Mouse (Mus musculus): ENCODE results near the gene Pcdh15.

Pcdh15 gene

DNA sequence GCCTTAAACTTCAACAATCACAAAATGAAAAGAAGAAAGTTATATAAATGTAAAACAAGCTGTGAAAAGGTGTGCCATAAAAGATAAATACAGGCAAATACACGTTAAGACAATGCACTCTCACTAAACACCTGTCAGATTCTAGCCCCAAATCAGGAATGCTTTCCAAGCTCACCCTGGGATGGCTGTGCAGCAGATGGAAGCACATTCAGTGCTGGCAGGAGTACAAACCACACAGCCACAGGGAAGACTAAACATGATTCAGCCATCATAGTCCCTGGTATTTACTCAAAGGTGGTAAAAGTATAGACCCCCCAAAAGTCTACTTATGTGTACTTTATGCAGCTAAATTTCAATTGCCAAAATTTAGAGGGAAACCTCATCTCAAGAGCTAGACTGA is 909.7 kb downstream of the Pcdh15 start:
- DNase-seq, result no peak

DNA sequence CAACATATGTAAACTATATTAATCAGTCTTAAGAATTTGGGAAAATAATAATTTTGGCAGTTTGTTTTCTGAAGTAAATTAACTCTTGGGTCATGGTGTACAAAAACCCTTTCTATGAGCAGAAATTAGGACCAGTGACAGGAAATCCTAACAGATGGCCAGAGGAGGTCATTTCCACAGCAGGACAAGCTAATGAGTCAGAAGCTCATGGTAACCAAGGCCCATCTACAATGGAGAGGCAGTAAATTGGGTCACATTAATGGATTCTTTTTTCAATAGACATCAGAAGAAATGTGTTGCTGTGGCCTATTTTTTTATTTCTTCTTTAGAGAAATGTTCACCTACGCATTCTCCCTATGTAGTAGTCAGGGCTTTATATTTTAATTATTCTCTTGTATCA is 923.9 kb downstream of the Pcdh15 start:
- DNase-seq, result no peak

- DNase-seq, result no peak
These were observed 953.9 kb downstream of the Pcdh15 start for GRCm38 (mm10) chr10:74053059-74053458.

- no peak for DNase-seq
These were observed 987.5 kb downstream of the Pcdh15 start for GRCm38 (mm10) chr10:74086653-74087052.

- DNase-seq, result no peak
These were observed 999.2 kb downstream of the Pcdh15 start for GRCm38 (mm10) chr10:74098296-74098695.

- no peak for DNase-seq
These were observed 1015.0 kb downstream of the Pcdh15 start for GRCm38 (mm10) chr10:74114107-74114506.

- no peak for DNase-seq
These were observed 1017.7 kb downstream of the Pcdh15 start for GRCm38 (mm10) chr10:74116817-74117216.

DNA sequence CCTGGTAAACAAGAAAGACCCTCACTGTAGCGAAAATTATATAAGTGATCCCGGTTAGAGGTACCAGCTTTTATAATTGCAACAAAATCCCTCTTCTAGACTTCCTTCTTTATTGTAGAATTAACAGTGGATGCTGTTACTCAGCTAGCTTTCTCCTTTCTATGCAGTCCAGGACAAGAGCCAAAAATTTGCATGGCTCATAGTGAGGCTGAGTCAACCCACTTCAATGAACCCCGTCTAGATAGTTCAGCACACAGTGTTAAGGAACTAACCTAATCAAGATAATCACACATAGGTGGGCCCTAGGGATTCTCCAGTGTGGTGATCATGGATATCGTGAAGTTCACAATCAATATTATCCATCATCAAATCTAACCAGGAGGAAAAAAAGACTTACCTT is 1024.3 kb downstream of the Pcdh15 start:
- no peak for DNase-seq

DNA sequence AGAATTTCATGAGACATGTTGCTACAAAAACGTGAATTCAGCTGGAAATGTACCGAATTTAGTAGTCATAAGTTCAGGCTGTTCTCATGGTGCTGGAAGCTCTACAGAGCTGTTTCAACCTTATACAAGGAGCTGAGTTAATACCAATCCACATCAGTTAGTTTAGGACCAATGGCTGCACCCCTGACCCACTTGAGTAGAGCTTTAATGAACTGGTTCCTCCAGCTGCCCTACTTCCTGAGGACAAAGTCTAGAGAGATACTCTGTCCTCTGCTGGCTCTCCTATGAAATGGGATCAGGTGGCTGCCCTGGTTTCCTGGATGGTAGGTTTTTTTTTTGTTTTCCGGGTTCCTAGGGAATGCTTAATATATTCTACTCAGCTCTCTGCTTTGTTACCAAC is 1030.0 kb downstream of the Pcdh15 start:
- DNase-seq, result no peak

- DNase-seq, result no peak
These were observed 1030.5 kb downstream of the Pcdh15 start for GRCm38 (mm10) chr10:74129665-74130064.

DNA sequence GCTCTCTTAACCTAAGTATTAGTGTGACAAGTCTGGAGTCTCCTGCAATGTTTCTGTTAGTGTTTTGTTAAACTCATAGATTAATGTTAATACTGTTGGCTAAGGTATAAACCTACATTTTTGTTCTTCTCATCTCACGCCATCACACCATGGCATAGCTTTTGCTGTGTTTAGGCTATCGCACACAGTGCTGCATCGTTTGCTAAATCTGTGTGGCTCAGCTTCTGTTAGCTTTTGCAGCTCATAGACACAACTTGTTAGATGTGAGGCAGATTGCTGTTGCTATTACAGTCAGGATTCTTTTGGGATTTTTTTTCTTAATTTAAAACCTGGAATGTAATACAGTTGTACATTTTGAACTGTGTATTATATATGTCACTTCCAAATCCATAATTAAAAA is 1031.7 kb downstream of the Pcdh15 start:
- no peak for DNase-seq

DNA sequence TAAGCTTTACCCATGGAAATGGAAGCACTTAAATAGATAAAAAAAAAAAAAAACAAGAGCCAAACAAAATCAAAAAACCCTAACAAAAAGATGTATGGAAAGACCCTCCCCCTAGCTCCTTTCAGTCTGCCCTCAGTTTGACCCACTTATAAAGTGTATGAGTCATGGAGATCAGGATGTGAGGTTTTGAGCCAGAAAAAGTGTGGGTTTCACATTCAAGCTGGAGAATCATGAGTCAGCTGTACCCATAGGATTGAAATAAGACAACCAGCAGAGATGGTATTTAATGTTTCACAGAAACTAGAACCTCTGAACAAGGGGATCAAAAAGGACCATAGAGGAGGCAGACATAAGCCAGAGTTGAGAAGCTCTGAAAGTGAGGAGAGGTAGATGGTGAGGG is 1048.8 kb downstream of the Pcdh15 start:
- no peak for DNase-seq

DNA sequence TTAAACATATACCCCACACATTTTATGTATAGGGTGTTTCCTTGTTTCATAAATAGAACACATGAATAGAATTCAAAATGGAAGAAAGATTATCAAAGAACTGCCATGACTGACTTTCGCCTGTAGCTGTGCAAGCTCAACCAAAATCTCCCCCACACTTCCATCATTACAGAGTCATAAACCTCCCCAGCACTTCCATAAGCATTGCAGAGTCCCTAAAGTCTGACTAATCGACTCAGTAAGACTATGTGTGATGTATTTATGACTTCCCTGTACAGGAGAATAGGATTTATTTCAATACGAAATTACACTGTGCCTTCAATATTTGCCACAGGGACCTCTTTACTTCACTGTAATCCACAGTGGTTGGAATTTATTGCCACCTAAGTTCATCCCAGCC is 1082.8 kb downstream of the Pcdh15 start:
- no peak for DNase-seq

GRCm38 (mm10) chr10:74203650-74204049 is 1104.5 kb downstream of the Pcdh15 start:
- DNase-seq, result no peak

- DNase-seq, result no peak
These were observed 1118.1 kb downstream of the Pcdh15 start for GRCm38 (mm10) chr10:74217268-74217667.

DNA sequence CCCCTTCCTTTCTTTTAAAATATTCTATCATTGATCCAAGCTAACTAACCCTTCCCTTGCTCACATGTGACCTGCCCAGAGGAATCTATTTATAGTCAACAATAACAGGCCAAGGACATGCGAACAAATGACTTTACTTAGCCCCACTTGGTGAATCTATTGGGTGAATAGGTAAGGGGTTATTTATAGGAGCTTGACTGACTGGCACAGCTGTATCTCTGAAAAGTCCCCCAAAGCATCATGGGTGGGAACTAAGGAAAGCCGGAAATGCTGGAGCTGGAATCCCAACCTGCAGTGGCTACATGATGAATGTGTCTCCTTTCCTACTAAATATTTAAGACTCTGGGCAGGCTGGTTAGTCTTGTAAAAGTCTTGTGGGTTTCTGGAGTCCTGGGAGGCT is 1121.3 kb downstream of the Pcdh15 start:
- DNase-seq, result no peak

DNA sequence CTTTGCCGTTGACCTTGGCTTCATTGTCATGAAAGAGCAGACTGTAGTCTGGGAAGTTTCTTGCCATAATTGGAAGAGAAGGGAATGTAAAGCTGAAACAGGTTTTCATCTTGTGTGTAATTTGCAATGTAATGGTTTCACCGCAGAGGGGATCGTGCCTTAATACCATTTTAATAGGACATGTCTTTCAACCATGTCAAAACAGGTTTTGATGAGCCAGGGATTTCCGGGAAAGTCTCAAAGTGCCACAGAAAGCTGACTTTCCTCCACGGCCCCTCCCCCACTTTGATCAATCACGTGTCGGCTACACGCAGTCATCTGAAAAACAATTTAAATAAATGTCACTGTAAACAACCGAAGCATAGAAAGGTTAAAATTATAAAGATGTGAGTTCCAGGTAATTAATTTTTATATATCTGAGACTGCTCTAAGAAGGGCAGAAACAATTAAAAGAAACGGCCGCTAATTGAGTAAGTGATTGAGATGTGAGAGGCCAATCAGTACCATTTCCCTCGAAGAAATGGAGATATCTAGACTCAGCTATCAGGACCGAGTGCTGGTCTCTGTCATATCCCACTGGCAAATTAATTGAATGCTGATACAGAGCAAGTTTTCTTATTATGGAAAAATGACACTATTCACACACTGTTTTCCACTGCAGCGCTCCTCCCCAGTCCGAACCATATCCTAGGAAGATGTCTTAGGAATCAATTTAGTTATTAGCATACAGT is 1158.7 kb downstream of the Pcdh15 start:
- no peak for DNase-seq

- DNase-seq, result no peak
These were observed 1159.5 kb downstream of the Pcdh15 start for GRCm38 (mm10) chr10:74258639-74259038.

DNA sequence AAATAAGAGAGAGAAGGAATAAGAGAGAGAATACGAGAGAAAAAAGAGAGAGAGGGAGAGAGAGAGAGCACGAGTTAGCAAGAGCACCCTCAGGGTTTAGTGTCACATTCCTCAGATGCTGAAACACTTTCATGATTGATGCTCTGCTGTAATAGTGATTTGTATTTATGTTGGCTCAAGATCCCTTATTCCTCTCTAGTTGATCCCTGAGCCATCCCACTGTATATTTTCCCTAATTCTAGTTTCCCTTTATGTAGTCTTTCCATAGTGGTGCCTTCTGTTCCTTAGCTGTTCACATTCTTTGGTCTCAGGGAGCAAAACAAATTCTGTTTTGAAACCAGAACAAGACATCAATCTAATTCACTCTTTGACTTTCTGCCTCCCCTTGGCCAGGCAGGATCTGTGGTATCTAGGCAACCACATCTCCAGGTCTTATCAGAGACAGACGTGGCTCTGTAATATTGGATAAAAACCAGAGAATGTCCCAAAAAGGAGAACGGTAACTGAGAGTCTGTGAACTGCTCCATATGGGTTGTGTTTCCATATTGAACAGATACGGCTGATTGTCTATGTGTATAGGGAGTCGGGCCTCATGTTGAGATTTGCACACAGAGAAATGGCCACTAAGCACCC is 1170.6 kb downstream of the Pcdh15 start:
- DNase-seq, result no peak

- no peak for DNase-seq
These were observed 1171.8 kb downstream of the Pcdh15 start for GRCm38 (mm10) chr10:74270894-74271293.

DNA sequence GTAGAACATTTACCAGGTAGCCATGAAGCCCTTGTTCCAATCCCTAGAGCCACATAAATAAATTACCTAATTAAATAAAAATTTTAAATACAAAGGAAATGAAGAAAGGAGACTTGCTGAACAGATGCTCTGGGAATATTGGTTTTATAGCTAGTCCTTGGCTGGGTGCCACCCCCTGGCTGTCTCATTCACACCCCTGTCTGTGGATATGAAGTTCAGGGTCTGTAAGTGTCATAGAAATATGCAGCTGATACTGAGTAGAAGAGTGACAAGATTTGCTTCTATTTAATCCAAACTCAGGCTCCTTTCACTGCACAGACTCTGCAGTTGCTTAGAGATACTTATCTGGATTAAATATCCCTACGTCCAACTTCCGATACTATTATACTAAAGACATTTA is 1205.0 kb downstream of the Pcdh15 start:
- no peak for DNase-seq

DNA sequence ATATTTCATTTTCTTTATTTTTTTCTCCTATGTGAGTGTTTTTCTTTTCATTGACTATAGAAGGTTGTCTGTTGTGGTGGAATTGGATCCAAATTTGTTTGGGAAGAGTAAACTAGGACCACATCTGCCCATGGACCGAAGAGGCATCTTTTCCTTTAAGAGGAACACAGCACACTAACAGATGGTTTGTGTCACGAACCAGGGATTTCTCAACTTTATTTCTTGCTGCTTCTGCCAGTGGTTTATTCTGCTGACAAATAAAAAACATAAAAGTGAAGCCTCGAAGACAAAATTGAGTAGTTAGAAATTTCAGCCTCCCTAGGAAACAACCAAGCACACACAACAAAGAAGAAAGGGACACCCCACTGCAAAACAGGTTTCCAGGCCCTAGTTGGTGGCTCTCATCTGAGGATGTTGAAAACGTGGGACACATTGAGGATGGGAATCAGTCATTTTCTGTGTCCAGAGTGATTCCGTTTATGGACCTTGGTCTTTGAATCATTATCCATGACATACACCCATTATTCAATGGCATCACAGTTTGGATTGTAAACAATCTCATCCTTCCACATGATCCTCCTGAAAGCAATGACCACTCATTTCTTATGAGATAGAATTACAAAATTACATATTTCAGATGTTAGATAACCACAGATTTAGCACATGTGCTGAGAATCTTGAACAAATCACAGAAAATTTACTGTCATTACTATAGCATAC is 1206.5 kb downstream of the Pcdh15 start:
- DNase-seq, result no peak

GRCm38 (mm10) chr10:74307035-74307434 is 1207.9 kb downstream of the Pcdh15 start:
- DNase-seq, result no peak

DNA sequence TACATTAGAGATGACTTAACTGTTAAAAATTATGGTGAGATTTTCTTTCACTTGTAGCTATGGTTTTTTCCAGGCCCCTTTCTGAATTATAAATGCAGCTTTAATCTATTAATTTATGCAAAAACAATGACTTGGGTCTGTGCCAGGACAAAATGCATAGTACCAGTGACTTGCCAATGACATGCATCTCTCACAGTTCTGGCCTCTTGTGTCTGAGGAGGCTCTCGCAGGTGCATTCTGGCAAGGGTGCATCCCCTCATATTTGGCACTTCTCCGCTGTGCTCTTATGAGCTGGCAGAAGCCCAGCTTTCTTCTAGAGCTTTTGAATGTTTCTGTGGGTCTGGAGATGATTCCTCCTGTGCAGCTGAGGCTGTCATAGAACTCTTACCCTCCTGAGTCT is 1216.9 kb downstream of the Pcdh15 start:
- DNase-seq, result no peak

Measured in kidney, adult 8-10 months (tissue).